Mouse (Mus musculus) heart, embryonic 12.5 days (tissue): ENCODE data around the gene Klf16. TPM values are rescaled to one million over a fixed set of nuclear protein-coding genes. Genes with fewer than 3 reads are reported as not detected.
A peak's percentile ranks its signal among the peaks of the same experiment; 100 is the strongest.

Experiments used
- ATAC-seq: fragments of 200-750 bp; cut with Nextera tagmentation; 2 replicates; pipeline ENCODE4 v1.8.0; 2017; ENCODE audit warnings: moderate TSS enrichment, moderate library complexity; ENCODE audit not compliant: insufficient number of reproducible peaks, low FRiP score
- H3K27ac ChIP-seq: fragments of 300-500 bp; sonication (generic); 2 replicates; pipeline ENCODE4 v1.5.1; 2016; ENCODE audit warnings: mild to moderate bottlenecking, moderate library complexity; ENCODE audit not compliant: poor library complexity, severe bottlenecking
- H3K27me3 ChIP-seq: fragments of 300-500 bp; sonication (generic); replicated peaks from 2 replicates; pipeline ENCODE4 v1.6.1; 2016; ENCODE audit warnings: mild to moderate bottlenecking, moderate library complexity
- H3K36me3 ChIP-seq: fragments of 300-500 bp; sonication (generic); 2 replicates; pipeline ENCODE4 v1.6.1; 2016; ENCODE audit warnings: mild to moderate bottlenecking, moderate library complexity
- H3K4me1 ChIP-seq: fragments of 300-500 bp; sonication (generic); replicated peaks from 2 replicates; pipeline ENCODE4 v1.6.1; 2016; ENCODE audit warnings: mild to moderate bottlenecking
- H3K4me2 ChIP-seq: fragments of 300-500 bp; sonication (generic); 2 replicates; pipeline ENCODE4 v1.6.1; 2016; ENCODE audit warnings: mild to moderate bottlenecking, moderate library complexity
- H3K4me3 ChIP-seq: fragments of 300-500 bp; sonication (generic); 2 replicates; pipeline ENCODE4 v1.5.1; 2016; ENCODE audit warnings: mild to moderate bottlenecking
- H3K9ac ChIP-seq: fragments of 300-500 bp; sonication (generic); 2 replicates; pipeline ENCODE4 v1.6.1; 2016; ENCODE audit warnings: mild to moderate bottlenecking, moderate library complexity
- H3K9me3 ChIP-seq: fragments of 300-500 bp; sonication (generic); replicated peaks from 2 replicates; pipeline ENCODE4 v1.6.1; 2016; ENCODE audit warnings: mild to moderate bottlenecking, moderate library complexity
- WGBS: fragments of 180-500 bp; shearing (Covaris S2); methylation state at CpG from one replicate; pipeline ENCODE4 v1.1.7; 2016; 5-methylcytosine and 5-hydroxymethylcytosine counted together
- polyA plus RNA-seq: library from polyadenylated mRNA; unstranded; fragments of >200 nt; fragmentation: Nextera tagmentation; extraction: Ambion mirVana; gene quantifications from 2 replicates; pipeline ENCODE4 v1.2.1, GENCODE M21; 2016

The Klf16 gene
- 7.9 and 8.5 TPM in 2 replicates for polyA plus RNA-seq

- under 1% methylated on average over 68 of the region's 97 CpGs for WGBS
- Histone ChIP-seq H3K27ac (peak within 1 kb of the TSS; percentile 84), H3K4me1 (peaks cover 56% of the 10 kb centered on the region), H3K9me3 (no peaks in the 10 kb centered on the region), H3K36me3 (peaks cover 14% of the 10 kb centered on the region; the same call in 1 of the 2 replicates), H3K27me3 (no peaks in the 10 kb centered on the region), H3K4me2 (peak within 1 kb of the TSS; percentile 97), H3K9ac (peak within 1 kb of the TSS; percentile 88), H3K4me3 (peak within 1 kb of the TSS; percentile 91)
- peak; percentile 90 for ATAC-seq
These were observed at the start of gene Klf16 for GRCm38 (mm10) chr10:80577195-80578130. Klf16 (minus strand) TSS chr10:80577321.

GRCm38 (mm10) chr10:80625764-80626163 is 48.6 kb upstream of the Klf16 start:
- ATAC-seq: no peak
- H3K4me3 ChIP-seq: no peak overlapping the region
- peaks cover 76% of the 10 kb centered on the region for H3K4me1 ChIP-seq
- H3K27ac ChIP-seq: no peak overlapping the region
- H3K36me3 ChIP-seq: peaks cover 6% of the 10 kb centered on the region; the same call in 1 of the 2 replicates
- no peaks in the 10 kb centered on the region for H3K27me3 ChIP-seq
- peak overlapping the region; percentile 13; the same call in 1 of the 2 replicates for H3K9ac ChIP-seq
- H3K4me2 ChIP-seq: no peak overlapping the region
- 89% methylated on average over 4 of the region's 4 CpGs for WGBS
- no peaks in the 10 kb centered on the region for H3K9me3 ChIP-seq

- ATAC-seq: no peak
- peak overlapping the region; percentile 91 for H3K4me3 ChIP-seq
- H3K4me2 ChIP-seq: peak overlapping the region; percentile 87
- H3K9me3 ChIP-seq: no peaks in the 10 kb centered on the region
- whole genome bisulfite sequencing: 16% methylated on average over 15 of the region's 15 CpGs
- H3K9ac ChIP-seq: peak overlapping the region; percentile 92
- peaks cover 61% of the 10 kb centered on the region for H3K4me1 ChIP-seq
- H3K36me3 ChIP-seq: no peaks in the 10 kb centered on the region
- peak overlapping the region; percentile 86 for H3K27ac ChIP-seq
- no peaks in the 10 kb centered on the region for H3K27me3 ChIP-seq
These were observed 46.5 kb upstream of the Klf16 start for GRCm38 (mm10) chr10:80623457-80624191.

GRCm38 (mm10) chr10:80622661-80623456 is 45.7 kb upstream of the Klf16 start, which contains the start of gene Csnk1g2:
Csnk1g2 (plus strand) TSS chr10:80622838.
- H3K4me3 ChIP-seq: peak within 1 kb of the TSS; percentile 91
- H3K4me1 ChIP-seq: peaks cover 58% of the 10 kb centered on the region
- peak within 1 kb of the TSS; percentile 92 for H3K9ac ChIP-seq
- no peaks in the 10 kb centered on the region for H3K36me3 ChIP-seq
- peak; percentile 28 for ATAC-seq
- no peaks in the 10 kb centered on the region for H3K9me3 ChIP-seq
- peak within 1 kb of the TSS; percentile 94 for H3K27ac ChIP-seq
- no peaks in the 10 kb centered on the region for H3K27me3 ChIP-seq
- under 1% methylated on average over 84 of the region's 85 CpGs for WGBS
- peak within 1 kb of the TSS; percentile 87 for H3K4me2 ChIP-seq

- peak overlapping the region; percentile 49; the same call in 1 of the 2 replicates for H3K9ac ChIP-seq
- H3K4me1 ChIP-seq: peaks cover 50% of the 10 kb centered on the region
- 0% methylated on average over 64 of the region's 64 CpGs for WGBS
- H3K9me3 ChIP-seq: no peaks in the 10 kb centered on the region
- no peaks in the 10 kb centered on the region for H3K27me3 ChIP-seq
- no peaks in the 10 kb centered on the region for H3K36me3 ChIP-seq
- peak; percentile 95 for ATAC-seq
- peak overlapping the region; percentile 91 for H3K4me3 ChIP-seq
- peak overlapping the region; percentile 67 for H3K4me2 ChIP-seq
- peak overlapping the region; percentile 94 for H3K27ac ChIP-seq
These were observed 45.0 kb upstream of the Klf16 start for GRCm38 (mm10) chr10:80621940-80622660.

- ATAC-seq: no peak
- Histone ChIP-seq H3K27me3 (no peaks in the 10 kb centered on the region), H3K9ac (peak overlapping the region; percentile 58), H3K36me3 (no peaks in the 10 kb centered on the region), H3K4me1 (peaks cover 49% of the 10 kb centered on the region), H3K4me2 (peak overlapping the region; percentile 67), H3K4me3 (peak overlapping the region; percentile 91), H3K9me3 (no peaks in the 10 kb centered on the region), H3K27ac (peak overlapping the region; percentile 94; the same call in 1 of the 2 replicates)
- 3% methylated on average over 9 of the region's 9 CpGs for WGBS
These were observed 44.5 kb upstream of the Klf16 start for GRCm38 (mm10) chr10:80621690-80621939.

- Histone ChIP-seq H3K36me3 (peaks cover 5% of the 10 kb centered on the region), H3K4me1 (peaks cover 43% of the 10 kb centered on the region), H3K4me2 (peak overlapping the region; percentile 67), H3K9ac (peak overlapping the region; percentile 58), H3K27me3 (no peaks in the 10 kb centered on the region), H3K27ac (peak overlapping the region; percentile 94; the same call in 1 of the 2 replicates), H3K9me3 (no peaks in the 10 kb centered on the region), H3K4me3 (peak overlapping the region; percentile 91)
- ATAC-seq: no peak
- WGBS: 56% methylated on average over 16 of the region's 16 CpGs
These were observed 43.9 kb upstream of the Klf16 start for GRCm38 (mm10) chr10:80620796-80621689.

GRCm38 (mm10) chr10:80620365-80620764 is 43.2 kb upstream of the Klf16 start:
- no peaks in the 10 kb centered on the region for H3K9me3 ChIP-seq
- H3K4me1 ChIP-seq: peaks cover 36% of the 10 kb centered on the region
- H3K36me3 ChIP-seq: peaks cover 12% of the 10 kb centered on the region
- H3K9ac ChIP-seq: no peak overlapping the region
- H3K4me2 ChIP-seq: no peak overlapping the region
- H3K27ac ChIP-seq: no peak overlapping the region
- H3K4me3 ChIP-seq: no peak overlapping the region
- ATAC-seq: no peak
- WGBS: 79% methylated on average over 9 of the region's 9 CpGs
- no peaks in the 10 kb centered on the region for H3K27me3 ChIP-seq

GRCm38 (mm10) chr10:80619465-80620244 is 42.5 kb upstream of the Klf16 start:
- H3K9me3 ChIP-seq: no peaks in the 10 kb centered on the region
- ATAC-seq: no peak
- 31% methylated on average over 8 of the region's 8 CpGs for WGBS
- H3K4me3 ChIP-seq: no peak overlapping the region
- H3K27ac ChIP-seq: no peak overlapping the region
- no peak overlapping the region for H3K4me2 ChIP-seq
- peaks cover 19% of the 10 kb centered on the region for H3K36me3 ChIP-seq
- no peak overlapping the region for H3K9ac ChIP-seq
- peaks cover 29% of the 10 kb centered on the region for H3K4me1 ChIP-seq
- no peaks in the 10 kb centered on the region for H3K27me3 ChIP-seq
